Mouse (Mus musculus) liver, embryonic 14.5 days (tissue): ENCODE data around the gene Nploc4. TPM values are rescaled to one million over a fixed set of nuclear protein-coding genes. Genes with fewer than 3 reads are reported as not detected.

Experiments
- ATAC-seq: fragments of 200-750 bp; cut with Nextera tagmentation; 2 replicates; pipeline ENCODE4 v1.8.0; 2017; ENCODE audit warnings: moderate number of reproducible peaks, mild to moderate bottlenecking, moderate library complexity; ENCODE audit not compliant: insufficient read depth
- DNase-seq, 3 experiments: peaks; one replicate each; pipeline ENCODE4 v3.0.0-alpha.2; 2012 to 2013; ENCODE audit warnings: low read depth in 3 of 3, low spot score in 3 of 3
- H3K27ac ChIP-seq: fragments of 300-500 bp; sonication (generic); 2 replicates; pipeline ENCODE4 v1.5.1; 2014; ENCODE audit warnings: moderate library complexity, mild to moderate bottlenecking, control low read depth, inconsistent platforms
- H3K27me3 ChIP-seq: fragments of 300-500 bp; sonication (generic); 2 replicates; pipeline ENCODE4 v1.6.1; 2014; ENCODE audit warnings: mild to moderate bottlenecking, low read length, moderate library complexity; ENCODE audit not compliant: control insufficient read depth, insufficient read depth
- H3K36me3 ChIP-seq: fragments of 300-500 bp; sonication (generic); replicated peaks from 2 replicates; pipeline ENCODE4 v1.6.1; 2014; ENCODE audit warnings: low read depth; ENCODE audit not compliant: control insufficient read depth, insufficient read depth
- H3K4me1 ChIP-seq, 2 experiments: fragments of 200-500 bp in 1 of 2; fragments of 300-500 bp in 1 of 2; sonication (generic) in 1 of 2; replicated peaks; 2 replicates each; pipeline ENCODE4 v1.6.1; 2012 to 2014; ENCODE audit warnings: antibody characterized with exemption in 1 of 2, inconsistent platforms in 1 of 2, low read length in 1 of 2; ENCODE audit not compliant: control insufficient read depth in 2 of 2, insufficient read depth in 2 of 2
- H3K4me2 ChIP-seq: fragments of 300-500 bp; sonication (generic); 2 replicates; pipeline ENCODE4 v1.6.1; 2014; ENCODE audit warnings: low read depth, mild to moderate bottlenecking, control low read depth, moderate library complexity
- H3K4me3 ChIP-seq, 2 experiments: fragments of 200-500 bp in 1 of 2; fragments of 300-500 bp in 1 of 2; sonication (generic) in 1 of 2; 2 replicates each; pipeline ENCODE4 v1.5.1; 2012 to 2014; ENCODE audit warnings: low read depth in 2 of 2, low read length in 2 of 2, mild to moderate bottlenecking in 2 of 2, control low read depth in 1 of 2, inconsistent platforms in 1 of 2, moderate library complexity in 1 of 2; ENCODE audit not compliant: insufficient read depth in 1 of 2
- H3K9ac ChIP-seq: fragments of 300-500 bp; sonication (generic); replicated peaks from 2 replicates; pipeline ENCODE4 v1.6.1; 2014; ENCODE audit warnings: mild to moderate bottlenecking, control low read depth, moderate library complexity
- H3K9me3 ChIP-seq: fragments of 300-500 bp; sonication (generic); 2 replicates; pipeline ENCODE4 v1.6.1; 2016; ENCODE audit warnings: low read length, mixed read lengths; ENCODE audit not compliant: control insufficient read depth
- CTCF ChIP-seq: IDR thresholded peaks from 2 replicates; pipeline ENCODE4 v1.5.1; 2016; ENCODE audit warnings: antibody characterized with exemption, low read depth, control low read depth
- EP300 ChIP-seq: IDR thresholded peaks from 2 replicates; pipeline ENCODE4 v1.6.1; 2016; ENCODE audit warnings: antibody characterized with exemption, low read depth
- WGBS: fragments of 180-500 bp; shearing (Covaris S2); extraction: QIAGEN DNeasy Blood & Tissue Kit; methylation state at CpG from one replicate; pipeline ENCODE4 v1.1.7; 2014; ENCODE audit not compliant: insufficient replicate concordance; 5-methylcytosine and 5-hydroxymethylcytosine counted together
- polyA plus RNA-seq, 2 experiments: library from polyadenylated mRNA; depleted of rRNA in 1 of 2; stranded (reverse) in 1 of 2; unstranded in 1 of 2; fragments of >200 nt; fragmentation: Nextera tagmentation in 1 of 2; extraction: Ambion mirVana in 1 of 2; gene quantifications; 2 replicates each; pipeline versions ENCODE4 v1.2.1 to v1.2.3; 2012 to 2014

Nploc4 gene
- polyA plus RNA-seq, 2 experiments: 21.1 to 21.2 TPM

GRCm38 (mm10) chr11:120381157-120381556 lies 56.4 kb downstream of the Nploc4 start:
- no peak overlapping the region for H3K4me3 ChIP-seq
- peaks cover 9 to 11% of the 10 kb centered on the region in 2 experiments for H3K4me1 ChIP-seq
- no peak for TF ChIP-seq EP300
- TF ChIP-seq CTCF: no peak
- no peak for DNase-seq
- H3K27me3 ChIP-seq: no peaks in the 10 kb centered on the region
- H3K9ac ChIP-seq: no peak overlapping the region
- no peak overlapping the region for H3K27ac ChIP-seq
- H3K36me3 ChIP-seq: peaks cover 46% of the 10 kb centered on the region
- WGBS: 85% methylated on average over 4 of the region's 4 CpGs
- no peak for ATAC-seq
- no peaks in the 10 kb centered on the region for H3K9me3 ChIP-seq
- no peak overlapping the region for H3K4me2 ChIP-seq

GRCm38 (mm10) chr11:120380271-120380670 lies 57.2 kb downstream of the Nploc4 start:
- Histone ChIP-seq H3K9ac (no peak overlapping the region), H3K27me3 (no peaks in the 10 kb centered on the region), H3K4me2 (no peak overlapping the region), H3K9me3 (no peaks in the 10 kb centered on the region), H3K4me1 (peaks cover 9 to 11% of the 10 kb centered on the region in 2 experiments), H3K27ac (no peak overlapping the region), H3K4me3 (no peak overlapping the region), H3K36me3 (peaks cover 37% of the 10 kb centered on the region)
- WGBS: 81% methylated on average over 3 of the region's 3 CpGs
- TF ChIP-seq CTCF (no peak), EP300 (no peak)
- DNase-seq: no peak
- ATAC-seq: no peak

- Histone ChIP-seq H3K27me3 (no peaks in the 10 kb centered on the region), H3K9me3 (no peaks in the 10 kb centered on the region), H3K9ac (peak within 1 kb of the TSS; percentile 72), H3K36me3 (peaks cover 27% of the 10 kb centered on the region), H3K4me2 (peak within 1 kb of the TSS; percentile 100), H3K4me1 (peaks cover 9 to 11% of the 10 kb centered on the region in 2 experiments), H3K27ac (peak within 1 kb of the TSS; percentile 40; the same call in 1 of the 2 replicates), H3K4me3 (peak within 1 kb of the TSS; percentile 70 to 82)
- ATAC-seq (peak; percentile 91), DNase-seq (peak; percentile 85 to 87 (median 86))
- WGBS: 9% methylated on average over 54 of the region's 54 CpGs
- no peak for TF ChIP-seq EP300
- peak; percentile 81 for TF ChIP-seq CTCF
These were observed 58.6 kb downstream of the Nploc4 start, which contains the start of gene Faap100 for GRCm38 (mm10) chr11:120378611-120379540. Gene Faap100 (minus strand): TSS chr11:120378764.

GRCm38 (mm10) chr11:120378031-120378610 lies 59.4 kb downstream of the Nploc4 start:
- 3% methylated on average over 40 of the region's 40 CpGs for WGBS
- Histone ChIP-seq H3K27me3 (no peaks in the 10 kb centered on the region), H3K36me3 (peaks cover 19% of the 10 kb centered on the region), H3K4me3 (peak overlapping the region; percentile 70 to 82), H3K9me3 (no peaks in the 10 kb centered on the region), H3K27ac (no peak overlapping the region), H3K4me1 (peaks cover 9 to 11% of the 10 kb centered on the region in 2 experiments), H3K9ac (peak overlapping the region; percentile 72), H3K4me2 (peak overlapping the region; percentile 100)
- peak; percentile 64 for ATAC-seq
- no peak for DNase-seq
- no peak for TF ChIP-seq EP300
- no peak for TF ChIP-seq CTCF

GRCm38 (mm10) chr11:120377337-120377736 lies 60.2 kb downstream of the Nploc4 start:
- no peak overlapping the region for H3K9ac ChIP-seq

More at GRCm38 (mm10) chr11:120377337-120377736, 60.2 kb downstream of the Nploc4 start:
- TF ChIP-seq CTCF: no peak
- TF ChIP-seq EP300: no peak
- H3K27ac ChIP-seq: no peak overlapping the region
- H3K4me3 ChIP-seq: no peak overlapping the region
- peaks cover 12% of the 10 kb centered on the region for H3K36me3 ChIP-seq
- no peak for DNase-seq
- H3K9me3 ChIP-seq: no peaks in the 10 kb centered on the region
- 63% methylated on average over 10 of the region's 10 CpGs for WGBS
- H3K27me3 ChIP-seq: no peaks in the 10 kb centered on the region
- peaks cover 9 to 11% of the 10 kb centered on the region in 2 experiments for H3K4me1 ChIP-seq
- ATAC-seq: no peak
- peak overlapping the region; percentile 100 for H3K4me2 ChIP-seq
